Mouse (Mus musculus): ENCODE data around the gene Epb41l1. TPM values are rescaled to one million over a fixed set of nuclear protein-coding genes. Genes with fewer than 3 reads are reported as not detected.

Epb41l1 gene
- polyA plus RNA-seq (2012; rRNA removed): 2.5 TPM in 2 replicates

GRCm38 (mm10) chr2:156420694-156421380 lies at the start of gene Epb41l1:
Epb41l1 (plus strand) TSS chr2:156420909.

GRCm38 (mm10) chr2:156547123-156547891 lies 126.6 kb downstream of the Epb41l1 start, which contains the start of gene Aar2:
Aar2 (plus strand) TSS chr2:156547584.

Other genes with a start within 250 kb of the Epb41l1 start
- gene Rbm39, start 240.7 kb upstream of the Epb41l1 start, polyA plus RNA-seq (2012; rRNA removed): 70.7 and 87.4 TPM in 2 replicates
- gene Phf20, start 224.4 kb upstream of the Epb41l1 start, polyA plus RNA-seq (2012; rRNA removed): 2.6 and 3.0 TPM in 2 replicates
- gene Cnbd2, start 108.6 kb upstream of the Epb41l1 start, polyA plus RNA-seq (2012; rRNA removed): 0.42 and 0.46 TPM in 2 replicates
- gene Scand1, start 108.2 kb upstream of the Epb41l1 start, polyA plus RNA-seq (2012; rRNA removed): 28.7 and 35.3 TPM in 2 replicates
- 5.3 and 7.1 TPM in 2 replicates for gene Aar2, start 126.7 kb downstream of the Epb41l1 start, polyA plus RNA-seq (2012; rRNA removed)
- gene Dlgap4, start 192.8 kb downstream of the Epb41l1 start, polyA plus RNA-seq (2012; rRNA removed): 6.0 and 7.4 TPM in 2 replicates

Measured in liver, embryonic 14 days (tissue).